Mouse (Mus musculus): ENCODE results near the gene Pm20d1. TPM values are rescaled to one million over a fixed set of nuclear protein-coding genes. Genes with fewer than 3 reads are reported as not detected.

The Pm20d1 gene
- polyA plus RNA-seq, 1 experiment from 2014 or later: 2.1 TPM

GRCm38 (mm10) chr1:131829279-131829678, 32.1 kb downstream of the Pm20d1 start:
- H3K4me2 ChIP-seq (replicated peaks; ENCODE audit: low read depth, low read length): peak overlapping the region; percentile 57
- no peaks in the 10 kb centered on the region for H3K9me3 ChIP-seq (ENCODE audit: control insufficient read depth, low read length)
- H3K27ac ChIP-seq (ENCODE audit: low read depth, low read length): no peak overlapping the region
- peaks cover 7% of the 10 kb centered on the region for H3K4me1 ChIP-seq (ENCODE audit: control insufficient read depth, insufficient read depth, low read length)
- no peaks in the 10 kb centered on the region for H3K27me3 ChIP-seq (ENCODE audit: control insufficient read depth, insufficient read depth, low read length)
- H3K4me3 ChIP-seq (ENCODE audit: low read length): peak overlapping the region; percentile 71; the same call in 1 of the 2 replicates
- no peak for ATAC-seq (ENCODE audit: low FRiP score, low TSS enrichment)
- H3K9ac ChIP-seq (ENCODE audit: low read depth, low read length): peak overlapping the region; percentile 72
- WGBS: 32% methylated on average over 5 of the region's 5 CpGs
- H3K36me3 ChIP-seq (ENCODE audit: control insufficient read depth, insufficient read depth, low read length): peaks cover 21% of the 10 kb centered on the region; the same call in 1 of the 2 replicates

GRCm38 (mm10) chr1:131830561-131830960, 33.4 kb downstream of the Pm20d1 start:
- H3K27me3 ChIP-seq (ENCODE audit: control insufficient read depth, insufficient read depth, low read length): no peaks in the 10 kb centered on the region
- H3K36me3 ChIP-seq (ENCODE audit: control insufficient read depth, insufficient read depth, low read length): peaks cover 25% of the 10 kb centered on the region; the same call in 1 of the 2 replicates
- H3K4me1 ChIP-seq (ENCODE audit: control insufficient read depth, insufficient read depth, low read length): peaks cover 7% of the 10 kb centered on the region
- H3K4me3 ChIP-seq (ENCODE audit: low read length): no peak overlapping the region
- no peak overlapping the region for H3K27ac ChIP-seq (ENCODE audit: low read depth, low read length)
- no peaks in the 10 kb centered on the region for H3K9me3 ChIP-seq (ENCODE audit: control insufficient read depth, low read length)
- H3K9ac ChIP-seq (ENCODE audit: low read depth, low read length): no peak overlapping the region
- no peak overlapping the region for H3K4me2 ChIP-seq (replicated peaks; ENCODE audit: low read depth, low read length)
- ATAC-seq (ENCODE audit: low FRiP score, low TSS enrichment): no peak
- WGBS: 89% methylated on average over 15 of the region's 15 CpGs

GRCm38 (mm10) chr1:131830971-131831641, 33.9 kb downstream of the Pm20d1 start:
- Histone ChIP-seq H3K4me1 (ENCODE audit: control insufficient read depth, insufficient read depth, low read length) (peaks cover 7% of the 10 kb centered on the region), H3K4me2 (replicated peaks; ENCODE audit: low read depth, low read length) (no peak overlapping the region), H3K4me3 (ENCODE audit: low read length) (no peak overlapping the region), H3K27me3 (ENCODE audit: control insufficient read depth, insufficient read depth, low read length) (no peaks in the 10 kb centered on the region), H3K27ac (ENCODE audit: low read depth, low read length) (no peak overlapping the region), H3K9me3 (ENCODE audit: control insufficient read depth, low read length) (no peaks in the 10 kb centered on the region), H3K36me3 (ENCODE audit: control insufficient read depth, insufficient read depth, low read length) (peaks cover 25% of the 10 kb centered on the region; the same call in 1 of the 2 replicates), H3K9ac (ENCODE audit: low read depth, low read length) (no peak overlapping the region)
- 79% methylated on average over 8 of the region's 8 CpGs for WGBS
- ATAC-seq (ENCODE audit: low FRiP score, low TSS enrichment): no peak

- no peak for ATAC-seq (ENCODE audit: low FRiP score, low TSS enrichment)
- Histone ChIP-seq H3K9me3 (ENCODE audit: control insufficient read depth, low read length) (no peaks in the 10 kb centered on the region), H3K36me3 (ENCODE audit: control insufficient read depth, insufficient read depth, low read length) (peaks cover 37% of the 10 kb centered on the region; the same call in 1 of the 2 replicates), H3K27ac (ENCODE audit: low read depth, low read length) (no peak overlapping the region), H3K4me1 (ENCODE audit: control insufficient read depth, insufficient read depth, low read length) (no peaks in the 10 kb centered on the region), H3K4me3 (ENCODE audit: low read length) (no peak overlapping the region), H3K9ac (ENCODE audit: low read depth, low read length) (no peak overlapping the region; the same call in 1 of the 2 replicates), H3K27me3 (ENCODE audit: control insufficient read depth, insufficient read depth, low read length) (no peaks in the 10 kb centered on the region), H3K4me2 (replicated peaks; ENCODE audit: low read depth, low read length) (no peak overlapping the region)
- WGBS: 85% methylated on average over 3 of the region's 3 CpGs
Measured at GRCm38 (mm10) chr1:131837035-131837434, 39.9 kb downstream of the Pm20d1 start.

- H3K4me1 ChIP-seq (ENCODE audit: control insufficient read depth, insufficient read depth, low read length): no peaks in the 10 kb centered on the region
- H3K4me3 ChIP-seq (ENCODE audit: low read length): no peak overlapping the region
- H3K9ac ChIP-seq (ENCODE audit: low read depth, low read length): no peak overlapping the region
- H3K4me2 ChIP-seq (replicated peaks; ENCODE audit: low read depth, low read length): no peak overlapping the region
- H3K36me3 ChIP-seq (ENCODE audit: control insufficient read depth, insufficient read depth, low read length): peaks cover 40% of the 10 kb centered on the region
- ATAC-seq (ENCODE audit: low FRiP score, low TSS enrichment): no peak
- no peaks in the 10 kb centered on the region for H3K9me3 ChIP-seq (ENCODE audit: control insufficient read depth, low read length)
- 66% methylated on average over 5 of the region's 5 CpGs for WGBS
- H3K27ac ChIP-seq (ENCODE audit: low read depth, low read length): no peak overlapping the region
- no peaks in the 10 kb centered on the region for H3K27me3 ChIP-seq (ENCODE audit: control insufficient read depth, insufficient read depth, low read length)
Measured at GRCm38 (mm10) chr1:131838542-131838941, 41.4 kb downstream of the Pm20d1 start.

- H3K9ac ChIP-seq (ENCODE audit: low read depth, low read length): no peak overlapping the region
- H3K36me3 ChIP-seq (ENCODE audit: control insufficient read depth, insufficient read depth, low read length): peaks cover 43% of the 10 kb centered on the region
- H3K27me3 ChIP-seq (ENCODE audit: control insufficient read depth, insufficient read depth, low read length): no peaks in the 10 kb centered on the region
- no peaks in the 10 kb centered on the region for H3K4me1 ChIP-seq (ENCODE audit: control insufficient read depth, insufficient read depth, low read length)
- no peak overlapping the region for H3K27ac ChIP-seq (ENCODE audit: low read depth, low read length)
- H3K9me3 ChIP-seq (ENCODE audit: control insufficient read depth, low read length): no peaks in the 10 kb centered on the region
- no peak overlapping the region for H3K4me3 ChIP-seq (ENCODE audit: low read length)
- WGBS: 74% methylated on average over 2 of the region's 2 CpGs
- no peak overlapping the region for H3K4me2 ChIP-seq (replicated peaks; ENCODE audit: low read depth, low read length)
- ATAC-seq (ENCODE audit: low FRiP score, low TSS enrichment): no peak
Measured at GRCm38 (mm10) chr1:131839279-131839678, 42.1 kb downstream of the Pm20d1 start.

GRCm38 (mm10) chr1:131842221-131842620, 45.0 kb downstream of the Pm20d1 start:
- H3K9ac ChIP-seq (ENCODE audit: low read depth, low read length): no peak overlapping the region
- no peaks in the 10 kb centered on the region for H3K4me1 ChIP-seq (ENCODE audit: control insufficient read depth, insufficient read depth, low read length)
- H3K36me3 ChIP-seq (ENCODE audit: control insufficient read depth, insufficient read depth, low read length): peaks cover 56% of the 10 kb centered on the region
- no peak overlapping the region for H3K4me2 ChIP-seq (replicated peaks; ENCODE audit: low read depth, low read length)
- H3K9me3 ChIP-seq (ENCODE audit: control insufficient read depth, low read length): no peaks in the 10 kb centered on the region
- no peak for ATAC-seq (ENCODE audit: low FRiP score, low TSS enrichment)
- 87% methylated on average over 4 of the region's 4 CpGs for WGBS
- no peak overlapping the region for H3K4me3 ChIP-seq (ENCODE audit: low read length)
- no peak overlapping the region for H3K27ac ChIP-seq (ENCODE audit: low read depth, low read length)
- no peaks in the 10 kb centered on the region for H3K27me3 ChIP-seq (ENCODE audit: control insufficient read depth, insufficient read depth, low read length)

GRCm38 (mm10) chr1:131843758-131844157, 46.6 kb downstream of the Pm20d1 start:
- Histone ChIP-seq H3K4me1 (ENCODE audit: control insufficient read depth, insufficient read depth, low read length) (no peaks in the 10 kb centered on the region), H3K27me3 (ENCODE audit: control insufficient read depth, insufficient read depth, low read length) (no peaks in the 10 kb centered on the region), H3K9ac (ENCODE audit: low read depth, low read length) (no peak overlapping the region), H3K9me3 (ENCODE audit: control insufficient read depth, low read length) (no peaks in the 10 kb centered on the region), H3K36me3 (ENCODE audit: control insufficient read depth, insufficient read depth, low read length) (peaks cover 60% of the 10 kb centered on the region), H3K4me2 (replicated peaks; ENCODE audit: low read depth, low read length) (no peak overlapping the region), H3K4me3 (ENCODE audit: low read length) (no peak overlapping the region), H3K27ac (ENCODE audit: low read depth, low read length) (no peak overlapping the region)
- 94% methylated on average over 10 of the region's 10 CpGs for WGBS
- no peak for ATAC-seq (ENCODE audit: low FRiP score, low TSS enrichment)

GRCm38 (mm10) chr1:131844883-131845282, 47.7 kb downstream of the Pm20d1 start:
- Histone ChIP-seq H3K4me1 (ENCODE audit: control insufficient read depth, insufficient read depth, low read length) (no peaks in the 10 kb centered on the region), H3K4me3 (ENCODE audit: low read length) (no peak overlapping the region), H3K27me3 (ENCODE audit: control insufficient read depth, insufficient read depth, low read length) (no peaks in the 10 kb centered on the region), H3K36me3 (ENCODE audit: control insufficient read depth, insufficient read depth, low read length) (peaks cover 58% of the 10 kb centered on the region), H3K9me3 (ENCODE audit: control insufficient read depth, low read length) (no peaks in the 10 kb centered on the region), H3K4me2 (replicated peaks; ENCODE audit: low read depth, low read length) (no peak overlapping the region), H3K27ac (ENCODE audit: low read depth, low read length) (no peak overlapping the region), H3K9ac (ENCODE audit: low read depth, low read length) (no peak overlapping the region)
- no peak for ATAC-seq (ENCODE audit: low FRiP score, low TSS enrichment)
- WGBS: 84% methylated on average over 8 of the region's 8 CpGs

Measured in kidney, embryonic 14.5 days (tissue).